Mouse (Mus musculus) kidney, embryonic 14.5 days (tissue): ENCODE data around the gene L2hgdh. TPM values are rescaled to one million over a fixed set of nuclear protein-coding genes. Genes with fewer than 3 reads are reported as not detected.

Experiments
- ATAC-seq: fragments of 200-750 bp; cut with Nextera tagmentation; 2 replicates; pipeline ENCODE4 v1.8.0; 2017; ENCODE audit warnings: moderate number of reproducible peaks, mild to moderate bottlenecking, moderate TSS enrichment, moderate library complexity; ENCODE audit not compliant: low FRiP score, low TSS enrichment
- H3K27ac ChIP-seq: fragments of 300-500 bp; sonication (generic); 2 replicates; pipeline ENCODE4 v1.5.1; 2014; ENCODE audit warnings: low read depth, mild to moderate bottlenecking, low read length, moderate library complexity, mixed read lengths
- H3K27me3 ChIP-seq: fragments of 300-500 bp; sonication (generic); 2 replicates; pipeline ENCODE4 v1.6.1; 2014; ENCODE audit warnings: mild to moderate bottlenecking, low read length; ENCODE audit not compliant: control insufficient read depth, insufficient read depth
- H3K36me3 ChIP-seq: fragments of 300-500 bp; sonication (generic); 2 replicates; pipeline ENCODE4 v1.6.1; 2014; ENCODE audit warnings: low read length, mixed read lengths; ENCODE audit not compliant: control insufficient read depth, insufficient read depth
- H3K4me1 ChIP-seq: fragments of 300-500 bp; sonication (generic); 2 replicates; pipeline ENCODE4 v1.6.1; 2014; ENCODE audit warnings: low read length, mixed read lengths; ENCODE audit not compliant: control insufficient read depth, insufficient read depth
- H3K4me2 ChIP-seq: fragments of 300-500 bp; sonication (generic); replicated peaks from 2 replicates; pipeline ENCODE4 v1.6.1; 2014; ENCODE audit warnings: low read depth, mild to moderate bottlenecking, low read length
- H3K4me3 ChIP-seq: fragments of 300-500 bp; sonication (generic); 2 replicates; pipeline ENCODE4 v1.5.1; 2014; ENCODE audit warnings: mild to moderate bottlenecking, low read length
- H3K9ac ChIP-seq: fragments of 300-500 bp; sonication (generic); 2 replicates; pipeline ENCODE4 v1.6.1; 2014; ENCODE audit warnings: low read depth, mild to moderate bottlenecking, low read length, moderate library complexity
- H3K9me3 ChIP-seq: fragments of 300-500 bp; sonication (generic); 2 replicates; pipeline ENCODE4 v1.6.1; 2016; ENCODE audit warnings: low read length; ENCODE audit not compliant: control insufficient read depth
- WGBS: fragments of 180-500 bp; shearing (Covaris S2); extraction: QIAGEN DNeasy Blood & Tissue Kit; methylation state at CpG from one replicate; pipeline ENCODE4 v1.1.7; 2014; 5-methylcytosine and 5-hydroxymethylcytosine counted together
- polyA plus RNA-seq: library from polyadenylated mRNA; unstranded; fragments of >200 nt; fragmentation: Nextera tagmentation; extraction: Ambion mirVana; gene quantifications from 2 replicates; pipeline ENCODE4 v1.2.1, GENCODE M21; 2014

The L2hgdh gene
- polyA plus RNA-seq: 12.6 and 19.5 TPM in 2 replicates

GRCm38 (mm10) chr12:69724711-69725460 is at the start of gene L2hgdh, which contains the start of gene Atp5s:
TSS of gene L2hgdh (minus strand) at chr12:69724873.
TSS of gene Atp5s (plus strand) at chr12:69724950.
- WGBS: under 1% methylated on average over 60 of the region's 60 CpGs
- peak within 1 kb of the TSS; percentile 66 for H3K9ac ChIP-seq
- peaks cover under 1% of the 10 kb centered on the region; the same call in 1 of the 2 replicates for H3K36me3 ChIP-seq
- H3K4me2 ChIP-seq: peak within 1 kb of the TSS; percentile 94
- H3K4me3 ChIP-seq: peak within 1 kb of the TSS; percentile 79
- peak; percentile 97 for ATAC-seq
- H3K4me1 ChIP-seq: peaks cover 12% of the 10 kb centered on the region
- H3K27ac ChIP-seq: peak within 1 kb of the TSS; percentile 77
- H3K27me3 ChIP-seq: no peaks in the 10 kb centered on the region
- no peaks in the 10 kb centered on the region for H3K9me3 ChIP-seq

GRCm38 (mm10) chr12:69768841-69769240 is 44.2 kb upstream of the L2hgdh start:
- Histone ChIP-seq H3K9ac (no peak overlapping the region), H3K4me3 (no peak overlapping the region), H3K27me3 (no peaks in the 10 kb centered on the region), H3K9me3 (no peaks in the 10 kb centered on the region), H3K4me2 (no peak overlapping the region), H3K27ac (no peak overlapping the region), H3K36me3 (no peaks in the 10 kb centered on the region), H3K4me1 (peaks cover 21% of the 10 kb centered on the region)
- 47% methylated on average over 2 of the region's 2 CpGs for WGBS
- ATAC-seq: no peak

- Histone ChIP-seq H3K9me3 (no peaks in the 10 kb centered on the region), H3K4me3 (no peak overlapping the region), H3K4me2 (no peak overlapping the region), H3K4me1 (peaks cover 21% of the 10 kb centered on the region), H3K9ac (no peak overlapping the region), H3K27ac (no peak overlapping the region), H3K27me3 (no peaks in the 10 kb centered on the region), H3K36me3 (no peaks in the 10 kb centered on the region)
- ATAC-seq: no peak
- WGBS: 57% methylated on average over 9 of the region's 9 CpGs
Observed at GRCm38 (mm10) chr12:69767476-69768258, 43.0 kb upstream of the L2hgdh start.

- Histone ChIP-seq H3K9me3 (no peaks in the 10 kb centered on the region), H3K9ac (no peak overlapping the region), H3K4me2 (no peak overlapping the region), H3K27me3 (no peaks in the 10 kb centered on the region), H3K4me3 (no peak overlapping the region), H3K4me1 (peaks cover 21% of the 10 kb centered on the region), H3K27ac (no peak overlapping the region), H3K36me3 (no peaks in the 10 kb centered on the region)
- peak; percentile 61; the same call in 1 of the 2 replicates for ATAC-seq
- 51% methylated on average over 10 of the region's 10 CpGs for WGBS
Observed at GRCm38 (mm10) chr12:69766185-69766904, 41.7 kb upstream of the L2hgdh start.

GRCm38 (mm10) chr12:69765543-69765942 is 40.9 kb upstream of the L2hgdh start:
- Histone ChIP-seq H3K9me3 (no peaks in the 10 kb centered on the region), H3K4me2 (no peak overlapping the region), H3K27me3 (no peaks in the 10 kb centered on the region), H3K27ac (no peak overlapping the region), H3K9ac (no peak overlapping the region), H3K4me3 (no peak overlapping the region), H3K36me3 (no peaks in the 10 kb centered on the region), H3K4me1 (peaks cover 21% of the 10 kb centered on the region)
- no peak for ATAC-seq
- 80% methylated on average over 9 of the region's 9 CpGs for WGBS

- no peak overlapping the region for H3K9ac ChIP-seq
- no peak overlapping the region for H3K27ac ChIP-seq
- no peaks in the 10 kb centered on the region for H3K36me3 ChIP-seq
- WGBS: 73% methylated on average over 2 of the region's 2 CpGs
- no peak overlapping the region for H3K4me3 ChIP-seq
- no peaks in the 10 kb centered on the region; the same call in 1 of the 2 replicates for H3K27me3 ChIP-seq
- peaks cover 19% of the 10 kb centered on the region; the same call in 1 of the 2 replicates for H3K4me1 ChIP-seq
- H3K4me2 ChIP-seq: no peak overlapping the region
- no peak for ATAC-seq
- no peaks in the 10 kb centered on the region for H3K9me3 ChIP-seq
Observed at GRCm38 (mm10) chr12:69761603-69762002, 36.9 kb upstream of the L2hgdh start.

GRCm38 (mm10) chr12:69760743-69761406 is 36.2 kb upstream of the L2hgdh start:
- Histone ChIP-seq H3K9me3 (no peaks in the 10 kb centered on the region), H3K4me2 (no peak overlapping the region), H3K4me1 (peaks cover 11% of the 10 kb centered on the region; the same call in 1 of the 2 replicates), H3K4me3 (no peak overlapping the region), H3K27ac (0 out of 2 replicates have a peak overlapping the region, but pooled peaks have one; percentile 0), H3K27me3 (peaks cover 3% of the 10 kb centered on the region; the same call in 1 of the 2 replicates), H3K36me3 (no peaks in the 10 kb centered on the region), H3K9ac (no peak overlapping the region)
- 78% methylated on average over 20 of the region's 20 CpGs for WGBS
- ATAC-seq: no peak

- Histone ChIP-seq H3K36me3 (no peaks in the 10 kb centered on the region), H3K4me1 (0 out of 2 replicates have a peak, but pooled peaks cover 7% of the 10 kb centered on the region), H3K4me3 (no peak overlapping the region), H3K9me3 (no peaks in the 10 kb centered on the region), H3K4me2 (no peak overlapping the region), H3K27ac (peak overlapping the region; percentile 48; the same call in 1 of the 2 replicates), H3K9ac (no peak overlapping the region), H3K27me3 (peaks cover 3% of the 10 kb centered on the region; the same call in 1 of the 2 replicates)
- 22% methylated on average over 6 of the region's 6 CpGs for WGBS
- no peak for ATAC-seq
Observed at GRCm38 (mm10) chr12:69760014-69760413, 35.3 kb upstream of the L2hgdh start.
